Mouse (Mus musculus) myocyte (in vitro differentiated cells): ENCODE data around the gene Sh2d1b2.

ENCODE experiments used
- MAX ChIP-seq: IDR thresholded peaks from one replicate; pipeline ENCODE4 v1.6.1; 2011; ENCODE audit warnings: low read depth, mild to moderate bottlenecking, control low read depth
- MYOD1 ChIP-seq, 3 experiments: IDR thresholded peaks; one replicate each; pipeline ENCODE4 v1.6.1; 2011; ENCODE audit warnings: control low read depth in 2 of 3, low read depth in 2 of 3, mild to moderate bottlenecking in 2 of 3, moderate library complexity in 1 of 3; ENCODE audit not compliant: insufficient read length in 2 of 3, control insufficient read depth in 1 of 3
- POLR2A ChIP-seq: IDR thresholded peaks from one replicate; pipeline ENCODE4 v1.6.1; 2011; ENCODE audit warnings: low read depth, mild to moderate bottlenecking, control low read depth, moderate library complexity; ENCODE audit not compliant: insufficient read length
- POLR2AphosphoS2 ChIP-seq: IDR thresholded peaks from one replicate; pipeline ENCODE4 v1.6.1; 2011; ENCODE audit warnings: low read depth, control low read depth; ENCODE audit not compliant: insufficient read length
- REST ChIP-seq: IDR thresholded peaks from one replicate; pipeline ENCODE4 v1.6.1; 2011; ENCODE audit warnings: mild to moderate bottlenecking, control low read depth, moderate library complexity; ENCODE audit not compliant: insufficient read depth, insufficient read length

DNA sequence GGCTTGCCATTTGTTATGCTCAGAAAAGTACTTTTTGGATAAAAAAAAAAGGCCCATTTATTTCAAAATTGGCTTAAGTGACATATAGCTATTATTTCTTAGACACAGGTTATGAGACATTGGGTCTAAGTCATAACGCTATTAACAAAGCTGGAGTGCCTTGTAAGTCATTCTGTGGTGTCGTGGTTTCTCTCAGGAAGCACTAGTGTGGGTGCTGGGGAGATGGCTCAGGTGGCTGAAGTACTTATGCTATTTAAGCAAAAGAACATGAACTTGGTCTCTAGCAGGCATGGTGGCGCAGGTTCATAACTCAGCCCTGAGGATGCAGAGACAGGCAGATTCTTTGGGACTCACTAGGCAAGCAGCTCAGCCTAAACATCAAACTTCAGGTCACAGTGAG is 47.4 kb upstream of the Sh2d1b2 start:
- TF ChIP-seq POLR2A (no peak), POLR2AphosphoS2 (no peak), REST (no peak), MAX (no peak), MYOD1 (IDR thresholded peaks at IDR 0.05; ENCODE audit: control insufficient read depth in 1 of 3, insufficient read length in 2 of 3, low read depth in 2 of 3) (no peak)
